Mouse (Mus musculus): ENCODE data around the gene Zfp981. TPM values are rescaled to one million over a fixed set of nuclear protein-coding genes. Genes with fewer than 3 reads are reported as not detected.
"Not testable (repeated sequence)": the region's sequence is repeated elsewhere in the genome, so short reads cannot be mapped to it uniquely, and the experiment has no call there.

Gene Zfp981
- 1 to 10 TPM in 1 of 2 experiments, under 1 TPM in 1; 0.91 to 1.1 TPM for total RNA-seq (2021)

DNA sequence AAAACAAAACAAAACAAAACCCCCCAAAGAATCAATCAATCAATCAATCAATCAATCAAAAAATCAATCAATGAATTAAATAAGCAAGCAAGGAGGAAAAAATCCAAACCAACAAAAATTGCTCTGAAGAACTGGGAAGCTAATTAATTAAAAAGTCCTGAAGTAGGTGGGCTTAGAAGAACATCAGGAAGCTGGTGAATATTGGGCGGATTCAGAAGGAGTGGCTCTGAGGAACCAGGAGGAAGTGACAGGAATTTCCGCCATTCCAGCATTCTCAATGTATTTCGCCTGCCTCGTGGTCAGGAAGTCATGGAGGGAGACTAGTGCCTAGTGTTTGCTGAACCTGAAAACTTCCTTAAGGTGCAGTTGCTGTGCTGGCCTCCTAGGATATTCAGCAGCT is at the start of gene Zfp981:
Gene Zfp981, plus strand, starts transcription at position 301 of the 400 bp plus-strand sequence.
- intact Hi-C loops (cut with DNase I); DNase-seq (ENCODE audit: low spot score): not testable (repeated sequence)

DNA sequence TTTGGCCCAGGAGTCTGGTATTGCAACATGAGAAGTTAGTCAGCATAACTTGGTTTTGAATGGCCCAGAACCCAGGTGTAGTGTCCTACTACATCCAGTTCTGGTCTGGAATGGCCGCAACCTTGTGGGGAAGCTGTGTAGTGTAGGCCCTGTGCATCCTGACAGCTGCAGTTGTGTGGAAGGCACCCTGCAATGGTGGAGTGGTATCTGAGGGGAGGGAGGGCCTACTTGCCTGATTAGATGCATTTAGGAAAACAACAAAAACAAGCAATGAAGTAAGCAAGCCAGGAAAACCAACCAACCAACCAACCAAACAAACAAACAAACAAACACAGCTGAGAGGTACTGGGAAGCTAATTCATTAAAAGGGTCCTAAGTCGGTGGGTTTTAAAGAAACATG is 49.3 kb upstream of the Zfp981 start:
- DNase-seq (ENCODE audit: low spot score); intact Hi-C loops (cut with DNase I): not testable (repeated sequence)

GRCm38 (mm10) chr4:146454170-146454569 is 47.7 kb upstream of the Zfp981 start:
- intact Hi-C loops (cut with DNase I); DNase-seq (ENCODE audit: low spot score): not testable (repeated sequence)

- no peak for DNase-seq (ENCODE audit: low spot score)
- intact Hi-C loops (cut with DNase I) = no loop called here
Observed at GRCm38 (mm10) chr4:146454896-146455295, 46.9 kb upstream of the Zfp981 start.

DNA sequence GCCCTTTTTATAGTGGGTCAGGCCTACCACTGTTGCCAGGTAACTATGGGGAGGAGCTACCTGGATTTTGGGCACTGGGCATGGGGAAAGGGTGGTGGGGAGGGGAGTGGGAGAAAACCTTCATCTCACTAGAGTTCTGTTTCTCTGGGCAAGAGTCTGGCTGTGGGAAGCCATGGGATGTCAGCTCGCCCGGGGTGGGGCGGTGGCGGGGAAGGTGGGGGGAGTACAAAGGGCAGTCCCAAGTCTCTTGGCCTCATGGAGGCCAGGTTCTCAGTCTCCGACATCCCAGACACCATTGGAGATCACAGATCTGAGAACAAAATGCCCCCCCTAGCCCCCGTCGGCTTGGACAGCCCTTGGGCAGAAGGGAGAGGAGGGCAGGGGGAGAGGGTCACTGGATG is 46.5 kb upstream of the Zfp981 start:
- intact Hi-C loops (cut with DNase I) = no loop called here
- no peak for DNase-seq (ENCODE audit: low spot score)

DNA sequence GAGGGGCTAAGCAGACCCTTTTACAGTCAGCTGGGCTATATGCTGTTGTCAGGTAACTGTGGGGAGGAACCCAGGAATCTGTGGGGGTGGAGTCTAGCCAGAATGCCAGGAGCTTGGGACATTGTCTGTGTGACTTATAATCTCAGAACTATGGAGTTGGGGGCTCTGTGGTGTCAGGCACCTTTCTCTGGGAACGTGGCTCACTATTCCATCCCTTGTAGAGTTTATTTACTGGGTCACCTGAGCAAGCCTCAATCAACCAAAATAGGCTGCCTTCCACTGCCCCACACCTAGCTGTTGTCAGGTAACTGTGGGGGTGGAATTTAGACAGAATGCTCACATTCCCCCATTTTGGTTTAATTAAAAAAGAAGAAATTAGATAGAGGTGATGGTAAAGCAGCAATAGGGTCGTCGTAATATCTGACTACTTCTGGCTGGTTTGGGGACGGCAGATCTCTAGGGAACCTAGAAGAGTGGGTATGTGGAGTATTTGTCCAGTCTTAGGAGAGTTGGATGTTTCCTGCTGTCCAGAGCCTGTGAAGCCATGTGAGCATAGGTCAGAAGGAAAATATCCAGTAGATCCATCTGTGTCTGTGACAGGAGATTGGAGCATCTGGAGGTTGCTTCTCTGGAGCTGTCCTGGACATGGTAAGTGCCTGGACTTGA is 45.6 kb upstream of the Zfp981 start:
- DNase-seq (ENCODE audit: low spot score) = no peak
- intact Hi-C loops (cut with DNase I) = no loop called here

DNA sequence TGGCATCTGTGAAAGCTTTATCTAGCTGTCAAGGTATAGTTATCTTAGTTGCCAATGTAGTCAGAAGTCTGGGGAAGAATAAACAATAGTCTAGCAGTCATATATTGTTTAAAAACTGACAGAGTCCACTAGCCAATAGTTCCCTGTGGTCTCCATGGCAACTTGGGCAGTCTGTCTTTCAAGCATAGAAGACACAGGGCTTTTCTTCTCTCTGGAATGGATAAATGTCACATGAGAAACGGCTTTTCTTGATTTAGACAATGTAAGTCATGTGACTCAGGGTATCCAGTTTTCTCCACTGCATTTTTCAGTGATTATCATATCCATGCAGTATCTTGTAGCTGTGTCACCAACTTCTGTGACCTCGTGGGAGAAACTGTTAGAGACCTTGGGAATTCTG is 44.7 kb upstream of the Zfp981 start:
- DNase-seq (ENCODE audit: low spot score) = no peak
- intact Hi-C loops (cut with DNase I) = no loop called here

DNA sequence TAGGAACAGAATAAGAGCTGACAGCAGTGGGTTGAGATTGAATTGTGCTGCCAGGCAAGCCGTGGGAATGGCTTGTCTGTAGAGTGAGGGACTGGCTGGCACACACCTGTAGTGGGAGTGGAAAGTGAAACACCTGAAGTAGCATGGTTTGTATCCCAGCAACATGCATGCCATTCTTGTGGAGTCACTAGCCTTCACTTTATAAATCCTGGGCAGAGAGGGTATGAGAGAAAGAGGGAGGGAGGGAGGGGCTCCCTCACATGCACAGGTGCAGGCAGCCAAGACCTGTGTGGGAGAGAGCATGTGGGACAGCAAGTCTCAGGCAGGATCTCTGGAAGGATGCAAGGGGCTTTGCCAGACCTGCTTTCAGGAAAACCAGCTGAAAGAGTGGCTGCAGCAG is 44.1 kb upstream of the Zfp981 start:
- DNase-seq (ENCODE audit: low spot score) = no peak
- intact Hi-C loops (cut with DNase I) = no loop called here

DNA sequence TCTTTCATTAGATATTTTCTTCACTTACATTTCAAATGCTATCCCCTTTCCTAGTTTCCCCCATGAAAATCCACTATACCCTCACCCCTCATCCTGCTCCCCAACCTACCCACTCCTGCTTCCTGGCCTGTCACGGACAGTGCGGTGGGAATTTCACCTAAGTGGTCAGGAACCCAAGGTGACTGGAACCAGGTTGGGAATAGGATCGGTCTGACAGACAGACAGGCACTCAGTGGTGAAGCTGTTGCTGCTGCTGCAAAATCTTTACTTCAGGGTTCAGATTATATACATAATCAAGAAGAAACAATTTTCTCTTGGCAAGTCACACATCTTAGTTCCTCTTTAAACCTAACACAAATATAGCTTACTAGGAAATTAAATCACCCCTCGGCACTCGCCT is 42.0 kb upstream of the Zfp981 start:
- intact Hi-C loops (cut with DNase I); DNase-seq (ENCODE audit: low spot score): not testable (repeated sequence)

DNA sequence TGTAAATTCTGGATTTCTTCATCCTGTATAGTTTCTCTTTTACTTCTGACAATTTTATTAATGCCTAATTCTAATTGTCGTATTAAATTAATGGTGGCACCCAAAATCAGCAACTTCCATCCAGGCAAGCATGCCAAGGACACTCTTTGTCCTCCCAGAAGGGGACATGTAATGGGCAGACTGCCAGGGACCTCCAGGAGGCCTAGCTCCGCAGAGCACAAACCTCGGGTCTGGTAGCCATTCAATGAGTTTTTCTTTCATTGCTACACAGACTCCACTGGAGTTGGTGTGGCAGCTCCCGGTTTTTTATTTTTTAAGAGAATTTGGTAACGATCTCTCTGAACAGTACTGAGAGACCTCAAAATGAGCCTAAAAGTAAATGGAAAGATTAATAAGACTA is 41.1 kb upstream of the Zfp981 start:
- intact Hi-C loops (cut with DNase I); DNase-seq (ENCODE audit: low spot score): not testable (repeated sequence)

- intact Hi-C loops (cut with DNase I); DNase-seq (ENCODE audit: low spot score): not testable (repeated sequence)
Observed at GRCm38 (mm10) chr4:146463649-146464351, 38.0 kb upstream of the Zfp981 start.

- intact Hi-C loops (cut with DNase I) = not testable (repeated sequence)
Observed at GRCm38 (mm10) chr4:146469984-146470383, 31.8 kb upstream of the Zfp981 start.

GRCm38 (mm10) chr4:146474181-146474580 is 27.6 kb upstream of the Zfp981 start:
- DNase-seq (ENCODE audit: low spot score); intact Hi-C loops (cut with DNase I): not testable (repeated sequence)

More at GRCm38 (mm10) chr4:146469984-146470383, 31.8 kb upstream of the Zfp981 start:
- DNase-seq (ENCODE audit: low spot score) = not testable (repeated sequence)

GRCm38 (mm10) chr4:146474716-146475676 is 26.8 kb upstream of the Zfp981 start:
- intact Hi-C loops (cut with DNase I); DNase-seq (ENCODE audit: low spot score): not testable (repeated sequence)

DNA sequence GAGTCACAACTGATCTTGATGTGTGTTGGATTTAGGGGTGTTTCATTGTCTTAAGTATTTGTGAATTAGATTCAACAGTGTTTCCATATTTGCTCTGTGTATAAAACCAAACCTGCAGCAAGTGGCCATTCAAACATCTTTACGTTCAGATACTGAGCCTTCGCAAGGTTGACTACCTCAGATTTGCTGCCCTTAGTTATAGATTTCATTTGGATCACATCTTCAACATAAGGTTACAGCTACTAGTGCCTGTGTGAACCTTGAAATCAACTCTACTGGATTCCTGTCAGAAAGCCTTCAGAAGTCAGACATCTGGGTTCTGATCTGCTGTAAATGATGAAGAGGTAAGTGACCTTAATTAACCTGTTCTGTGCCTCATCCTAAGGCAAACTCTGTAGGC is 25.6 kb upstream of the Zfp981 start:
- intact Hi-C loops (cut with DNase I); DNase-seq (ENCODE audit: low spot score): not testable (repeated sequence)

DNA sequence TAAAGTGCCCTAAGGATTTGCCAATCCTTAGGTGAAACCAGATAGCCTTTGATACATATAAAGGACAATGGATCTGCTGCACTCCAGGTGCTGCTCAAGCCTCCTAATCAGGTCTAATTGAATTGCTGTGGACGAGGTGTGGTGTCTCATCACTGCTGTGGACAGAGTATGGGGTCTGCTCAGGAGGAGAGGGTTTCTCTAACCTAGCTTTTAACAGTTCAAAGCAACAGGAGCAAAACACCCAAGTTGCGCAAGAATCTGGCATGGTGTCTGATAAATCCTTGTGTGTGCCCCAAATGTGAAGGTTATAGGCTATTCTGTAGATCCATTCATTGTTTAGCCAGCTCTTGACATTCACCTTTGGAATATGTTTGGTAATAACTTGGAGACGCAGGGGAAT is 24.9 kb upstream of the Zfp981 start:
- intact Hi-C loops (cut with DNase I); DNase-seq (ENCODE audit: low spot score): not testable (repeated sequence)

- intact Hi-C loops (cut with DNase I); DNase-seq (ENCODE audit: low spot score): not testable (repeated sequence)
Observed at GRCm38 (mm10) chr4:146480376-146481096, 21.3 kb upstream of the Zfp981 start.

DNA sequence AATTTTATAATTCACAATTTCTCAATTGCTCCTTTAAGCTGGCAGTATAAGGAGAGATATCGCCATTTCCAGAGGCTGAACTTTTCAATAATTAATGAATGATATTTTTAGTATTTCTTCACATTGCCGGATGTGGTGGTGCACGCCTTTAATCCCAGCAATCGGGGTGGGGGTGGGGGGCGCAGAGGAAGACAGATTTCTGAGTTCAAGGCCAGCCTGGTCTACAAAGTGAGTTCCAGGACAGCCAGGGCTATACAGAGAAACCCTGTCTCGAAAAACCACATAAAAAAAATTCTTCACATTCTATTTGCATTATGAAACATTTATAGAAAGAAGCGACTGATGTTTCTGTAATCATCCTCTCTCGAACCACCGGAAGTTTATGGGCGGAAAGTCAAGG is 19.3 kb upstream of the Zfp981 start:
- DNase-seq (ENCODE audit: low spot score); intact Hi-C loops (cut with DNase I): not testable (repeated sequence)

DNA sequence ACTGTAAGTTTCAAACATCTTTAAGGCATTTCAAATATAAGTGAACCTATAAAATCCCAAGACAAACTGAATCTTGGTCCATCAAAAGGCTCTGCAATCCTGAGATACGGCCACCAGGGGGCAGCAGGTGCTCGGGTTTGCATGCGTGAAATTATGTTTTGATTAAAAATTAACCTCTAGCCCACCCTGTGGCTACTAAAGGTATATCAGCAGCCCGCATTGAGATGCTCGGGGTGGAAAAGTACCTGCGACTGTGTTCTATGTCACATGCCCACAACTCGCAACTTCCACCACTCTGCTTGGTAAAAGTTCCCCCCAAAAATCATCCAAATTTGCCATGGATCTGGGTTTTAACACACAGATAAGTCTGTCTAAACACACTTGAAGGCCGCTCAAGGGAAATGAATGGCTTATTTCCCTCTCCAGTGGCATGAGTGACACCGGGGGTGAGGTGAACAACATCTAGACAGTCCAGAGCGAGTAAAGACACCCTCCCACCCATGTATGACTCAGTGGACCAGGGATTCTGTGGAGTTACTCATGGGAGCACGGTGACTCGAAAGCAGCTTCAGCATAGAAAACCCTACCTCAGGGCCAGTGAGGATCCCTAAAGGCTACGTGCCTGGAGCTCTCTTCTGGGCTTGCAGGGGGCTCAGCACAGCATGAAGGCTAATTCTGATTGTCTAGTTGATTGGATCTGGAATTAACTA is 18.1 kb upstream of the Zfp981 start:
- intact Hi-C loops (cut with DNase I); DNase-seq (ENCODE audit: low spot score): not testable (repeated sequence)
